Mouse (Mus musculus) midbrain, embryonic 13.5 days (tissue): ENCODE data around the gene Gm11639. TPM values are rescaled to one million over a fixed set of nuclear protein-coding genes. Genes with fewer than 3 reads are reported as not detected.

Experiments
- ATAC-seq: fragments of 200-750 bp; cut with Nextera tagmentation; 2 replicates; pipeline ENCODE4 v1.8.0; 2017; ENCODE audit warnings: mild to moderate bottlenecking, moderate TSS enrichment, moderate library complexity
- H3K27ac ChIP-seq: fragments of 300-500 bp; sonication (generic); 2 replicates; pipeline ENCODE4 v1.5.1; 2015; ENCODE audit warnings: inconsistent platforms, mild to moderate bottlenecking, moderate library complexity
- H3K27me3 ChIP-seq: fragments of 300-500 bp; sonication (generic); 2 replicates; pipeline ENCODE4 v1.6.1; 2015; ENCODE audit warnings: mild to moderate bottlenecking, inconsistent platforms
- H3K36me3 ChIP-seq: fragments of 300-500 bp; sonication (generic); 2 replicates; pipeline ENCODE4 v1.6.1; 2015; ENCODE audit warnings: mild to moderate bottlenecking, inconsistent platforms
- H3K4me1 ChIP-seq: fragments of 300-500 bp; sonication (generic); replicated peaks from 2 replicates; pipeline ENCODE4 v1.6.1; 2015; ENCODE audit warnings: inconsistent platforms
- H3K4me2 ChIP-seq: fragments of 300-500 bp; sonication (generic); replicated peaks from 2 replicates; pipeline ENCODE4 v1.6.1; 2015; ENCODE audit warnings: moderate library complexity, mild to moderate bottlenecking, inconsistent platforms
- H3K4me3 ChIP-seq: fragments of 300-500 bp; sonication (generic); replicated peaks from 2 replicates; pipeline ENCODE4 v1.5.1; 2015; ENCODE audit warnings: mild to moderate bottlenecking, inconsistent platforms
- H3K9ac ChIP-seq: fragments of 300-500 bp; sonication (generic); replicated peaks from 2 replicates; pipeline ENCODE4 v1.6.1; 2015; ENCODE audit warnings: mild to moderate bottlenecking, inconsistent platforms
- H3K9me3 ChIP-seq: fragments of 300-500 bp; sonication (generic); 2 replicates; pipeline ENCODE4 v1.6.1; 2016; ENCODE audit warnings: mild to moderate bottlenecking, inconsistent platforms
- WGBS: fragments of 180-500 bp; shearing (Covaris S2); methylation state at CpG from one replicate; pipeline ENCODE4 v1.1.7; 2015; 5-methylcytosine and 5-hydroxymethylcytosine counted together
- polyA plus RNA-seq: library from polyadenylated mRNA; unstranded; fragments of >200 nt; fragmentation: Nextera tagmentation; extraction: Ambion mirVana; gene quantifications from 2 replicates; pipeline ENCODE4 v1.2.1, GENCODE M21; 2015

The Gm11639 gene
- 0.01 TPM in 1 of 2 replicates, not detected in the other for polyA plus RNA-seq

GRCm38 (mm10) chr11:104685548-104685947, at the start of gene Gm11639:
Gene Gm11639, plus strand, starts transcription at chr11:104685707.
- WGBS = 30% methylated on average over 23 of the region's 23 CpGs

GRCm38 (mm10) chr11:104637010-104637409, 48.5 kb upstream of the Gm11639 start:
- H3K27ac ChIP-seq = no peak overlapping the region
- WGBS = 95% methylated on average over 14 of the region's 14 CpGs
- H3K27me3 ChIP-seq = no peaks in the 10 kb centered on the region
- no peak overlapping the region for H3K4me3 ChIP-seq
- no peak overlapping the region for H3K4me2 ChIP-seq
- no peaks in the 10 kb centered on the region for H3K36me3 ChIP-seq
- no peaks in the 10 kb centered on the region for H3K9me3 ChIP-seq
- peaks cover 3% of the 10 kb centered on the region; the same call in 1 of the 2 replicates for H3K4me1 ChIP-seq
- no peak for ATAC-seq
- no peak overlapping the region for H3K9ac ChIP-seq

More at GRCm38 (mm10) chr11:104685548-104685947, at the start of gene Gm11639:
- no peaks in the 10 kb centered on the region for H3K9me3 ChIP-seq
- H3K27ac ChIP-seq = no peak within 1 kb of the TSS
- H3K36me3 ChIP-seq = no peaks in the 10 kb centered on the region
- H3K4me2 ChIP-seq = peak within 1 kb of the TSS; percentile 34
- no peaks in the 10 kb centered on the region for H3K27me3 ChIP-seq
- no peak for ATAC-seq
- H3K4me1 ChIP-seq = no peaks in the 10 kb centered on the region
- no peak within 1 kb of the TSS for H3K9ac ChIP-seq
- no peak within 1 kb of the TSS for H3K4me3 ChIP-seq

DNA sequence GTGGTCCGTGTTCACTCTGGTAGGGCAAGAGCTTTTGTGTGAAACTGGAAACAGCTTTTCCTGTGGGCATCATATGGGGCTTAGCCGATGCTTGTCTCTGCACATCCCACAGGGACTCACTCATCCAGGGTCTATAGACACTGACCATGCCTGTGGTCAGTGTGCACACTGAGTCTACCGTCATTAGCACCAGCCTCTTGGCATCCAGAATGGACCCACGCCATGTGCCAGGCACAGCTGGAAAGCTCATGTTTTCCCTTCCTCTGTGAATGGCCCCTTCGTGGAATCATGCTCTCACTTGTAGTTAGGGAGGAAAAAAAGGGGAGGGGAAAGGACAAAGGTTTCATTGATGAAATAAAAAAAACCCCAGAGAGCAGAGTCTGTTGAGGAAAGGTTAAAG, 47.5 kb upstream of the Gm11639 start:
- Histone ChIP-seq H3K9me3 (no peaks in the 10 kb centered on the region), H3K27me3 (no peaks in the 10 kb centered on the region), H3K36me3 (no peaks in the 10 kb centered on the region), H3K9ac (no peak overlapping the region), H3K4me2 (no peak overlapping the region), H3K4me3 (no peak overlapping the region), H3K27ac (no peak overlapping the region), H3K4me1 (0 out of 2 replicates have a peak, but pooled peaks cover 3% of the 10 kb centered on the region)
- no peak for ATAC-seq
- WGBS = 61% methylated on average over 5 of the region's 5 CpGs

DNA sequence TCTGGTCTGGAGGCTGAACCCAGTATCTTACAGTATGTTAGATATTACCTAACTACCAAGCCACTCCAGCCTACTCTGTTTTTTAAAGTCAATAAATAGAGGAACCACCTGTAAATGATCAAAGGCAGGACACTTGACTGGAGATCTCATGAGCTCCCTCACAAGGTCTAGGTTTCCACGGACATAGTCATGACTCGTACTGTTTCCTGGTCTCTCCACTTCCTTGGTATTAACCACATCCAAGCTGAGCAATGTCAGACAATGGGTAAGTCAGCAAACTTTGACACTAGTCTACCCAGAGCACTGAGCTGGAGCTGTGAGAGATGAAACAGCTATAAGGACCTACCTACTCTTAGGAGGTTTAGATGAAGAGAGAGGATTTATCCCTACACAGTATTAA, 46.6 kb upstream of the Gm11639 start:
- Histone ChIP-seq H3K27ac (no peak overlapping the region), H3K4me2 (no peak overlapping the region), H3K36me3 (no peaks in the 10 kb centered on the region), H3K27me3 (no peaks in the 10 kb centered on the region), H3K9ac (no peak overlapping the region), H3K4me1 (0 out of 2 replicates have a peak, but pooled peaks cover 3% of the 10 kb centered on the region), H3K9me3 (no peaks in the 10 kb centered on the region), H3K4me3 (no peak overlapping the region)
- WGBS = 94% methylated on average over 2 of the region's 2 CpGs
- no peak for ATAC-seq

DNA sequence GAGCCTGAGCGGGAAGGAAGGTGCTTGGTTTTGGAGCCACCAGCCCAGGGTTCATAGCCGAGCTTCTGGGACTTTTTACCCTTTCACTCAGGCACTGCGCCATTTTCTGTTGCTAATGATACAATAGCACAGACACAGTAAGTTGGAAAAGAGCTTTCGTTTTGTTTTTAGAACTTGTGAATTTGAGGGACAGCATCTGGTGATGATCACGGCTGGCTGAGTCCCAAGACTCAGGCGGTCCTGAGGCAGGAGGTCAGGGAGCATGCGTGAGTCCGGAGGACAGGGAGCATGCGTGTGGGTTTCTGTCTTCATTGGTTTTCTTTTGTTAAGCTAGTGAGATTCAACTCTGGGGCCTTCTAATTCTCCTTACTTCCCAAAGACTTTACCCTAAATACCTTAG, 45.9 kb upstream of the Gm11639 start:
- no peak for ATAC-seq
- Histone ChIP-seq H3K9me3 (no peaks in the 10 kb centered on the region), H3K27ac (no peak overlapping the region), H3K4me1 (0 out of 2 replicates have a peak, but pooled peaks cover 3% of the 10 kb centered on the region), H3K4me2 (no peak overlapping the region), H3K9ac (no peak overlapping the region), H3K36me3 (no peaks in the 10 kb centered on the region), H3K4me3 (no peak overlapping the region), H3K27me3 (no peaks in the 10 kb centered on the region)
- 94% methylated on average over 9 of the region's 9 CpGs for WGBS

- H3K4me3 ChIP-seq = no peak overlapping the region
- ATAC-seq = no peak
- H3K4me1 ChIP-seq = 0 out of 2 replicates have a peak, but pooled peaks cover 3% of the 10 kb centered on the region
- H3K36me3 ChIP-seq = no peaks in the 10 kb centered on the region
- H3K4me2 ChIP-seq = no peak overlapping the region
- H3K9ac ChIP-seq = no peak overlapping the region
- H3K27me3 ChIP-seq = no peaks in the 10 kb centered on the region
- 87% methylated on average over 10 of the region's 10 CpGs for WGBS
- H3K9me3 ChIP-seq = no peaks in the 10 kb centered on the region
- no peak overlapping the region for H3K27ac ChIP-seq
These were observed 44.6 kb upstream of the Gm11639 start for GRCm38 (mm10) chr11:104640894-104641293.

GRCm38 (mm10) chr11:104643236-104643635, 42.3 kb upstream of the Gm11639 start:
- ATAC-seq = no peak
- Histone ChIP-seq H3K4me3 (no peak overlapping the region), H3K27me3 (no peaks in the 10 kb centered on the region), H3K9me3 (no peaks in the 10 kb centered on the region), H3K27ac (no peak overlapping the region), H3K4me1 (no peaks in the 10 kb centered on the region), H3K4me2 (no peak overlapping the region), H3K9ac (no peak overlapping the region), H3K36me3 (no peaks in the 10 kb centered on the region)
- 79% methylated on average over 4 of the region's 4 CpGs for WGBS

DNA sequence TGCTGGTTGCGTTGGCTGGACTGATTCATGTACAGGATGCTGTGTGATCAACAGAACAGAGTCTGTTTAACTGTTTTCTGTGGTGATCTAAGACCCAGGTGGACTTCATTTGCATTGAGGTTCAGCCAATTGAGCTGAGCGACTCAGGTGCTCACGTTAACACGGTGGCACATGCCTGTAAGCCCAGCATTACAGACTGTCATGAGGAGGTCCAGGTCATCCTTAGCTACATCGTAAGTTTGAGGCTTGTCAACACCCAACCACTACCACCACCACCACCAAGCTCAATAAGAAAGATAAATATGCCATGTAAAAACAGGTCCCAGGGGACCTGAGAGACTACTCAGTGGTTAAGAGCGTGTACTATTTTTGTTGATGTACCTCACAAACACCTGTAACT, 40.1 kb upstream of the Gm11639 start:
- no peaks in the 10 kb centered on the region for H3K4me1 ChIP-seq
- no peak overlapping the region for H3K9ac ChIP-seq
- H3K4me2 ChIP-seq = no peak overlapping the region
- 92% methylated on average over 6 of the region's 6 CpGs for WGBS
- no peaks in the 10 kb centered on the region for H3K27me3 ChIP-seq
- no peaks in the 10 kb centered on the region for H3K36me3 ChIP-seq
- H3K9me3 ChIP-seq = no peaks in the 10 kb centered on the region
- ATAC-seq = no peak
- no peak overlapping the region for H3K27ac ChIP-seq
- H3K4me3 ChIP-seq = no peak overlapping the region

DNA sequence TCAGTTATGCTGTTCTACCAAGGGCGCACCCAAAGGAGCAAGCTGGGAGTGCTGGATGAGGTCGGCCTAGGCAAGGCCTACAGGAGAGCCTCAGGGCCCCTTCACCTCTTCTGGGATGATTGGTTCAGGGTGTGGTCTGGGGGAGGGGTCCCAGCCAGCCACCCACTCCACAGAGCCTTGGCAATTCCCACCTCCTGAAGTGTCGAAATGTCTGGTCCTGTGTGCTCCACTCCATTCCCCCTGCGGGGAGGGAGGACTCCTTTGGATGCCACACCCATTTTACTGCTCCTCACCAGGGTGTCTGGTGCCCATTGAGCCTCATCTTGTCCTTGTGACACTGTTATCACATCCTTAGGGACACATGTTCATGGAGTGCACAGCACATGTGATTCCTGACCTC, 39.3 kb upstream of the Gm11639 start:
- H3K9ac ChIP-seq = no peak overlapping the region
- no peaks in the 10 kb centered on the region for H3K36me3 ChIP-seq
- no peak overlapping the region for H3K4me2 ChIP-seq
- H3K27ac ChIP-seq = no peak overlapping the region
- no peak overlapping the region for H3K4me3 ChIP-seq
- no peaks in the 10 kb centered on the region for H3K27me3 ChIP-seq
- H3K9me3 ChIP-seq = no peaks in the 10 kb centered on the region
- H3K4me1 ChIP-seq = no peaks in the 10 kb centered on the region
- no peak for ATAC-seq
- 89% methylated on average over 4 of the region's 4 CpGs for WGBS

GRCm38 (mm10) chr11:104646611-104647010, 38.9 kb upstream of the Gm11639 start:
- no peak overlapping the region for H3K4me2 ChIP-seq
- H3K36me3 ChIP-seq = no peaks in the 10 kb centered on the region
- ATAC-seq = no peak
- no peak overlapping the region for H3K9ac ChIP-seq
- H3K9me3 ChIP-seq = no peaks in the 10 kb centered on the region
- 87% methylated on average over 5 of the region's 5 CpGs for WGBS
- H3K27me3 ChIP-seq = no peaks in the 10 kb centered on the region
- no peaks in the 10 kb centered on the region for H3K4me1 ChIP-seq
- H3K27ac ChIP-seq = no peak overlapping the region
- H3K4me3 ChIP-seq = no peak overlapping the region

- Histone ChIP-seq H3K36me3 (no peaks in the 10 kb centered on the region), H3K4me3 (no peak overlapping the region), H3K9ac (no peak overlapping the region), H3K4me2 (no peak overlapping the region), H3K27me3 (no peaks in the 10 kb centered on the region), H3K4me1 (no peaks in the 10 kb centered on the region), H3K27ac (no peak overlapping the region), H3K9me3 (no peaks in the 10 kb centered on the region)
- WGBS = 63% methylated on average over 8 of the region's 8 CpGs
- no peak for ATAC-seq
These were observed 38.2 kb upstream of the Gm11639 start for GRCm38 (mm10) chr11:104647188-104647867.

DNA sequence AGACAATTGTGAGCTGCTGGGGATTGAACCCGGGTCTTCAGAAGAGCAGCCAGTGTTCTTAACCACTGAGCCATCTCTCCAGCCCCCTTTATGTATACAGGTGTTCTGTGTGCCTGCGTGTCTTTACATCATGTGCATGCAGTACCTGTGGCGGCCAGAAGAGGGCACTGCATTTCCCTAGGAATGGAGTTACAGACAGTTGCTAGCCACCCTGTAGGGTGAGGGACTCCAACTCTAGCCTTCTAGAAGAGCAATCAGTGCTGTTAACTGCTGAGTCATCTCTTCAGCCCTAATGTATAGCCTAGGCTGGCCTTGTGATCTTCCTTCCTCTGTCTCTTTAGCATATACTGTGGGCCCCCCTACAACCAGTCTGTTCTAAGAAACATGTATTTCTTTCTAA, 36.9 kb upstream of the Gm11639 start:
- Histone ChIP-seq H3K36me3 (no peaks in the 10 kb centered on the region), H3K9me3 (no peaks in the 10 kb centered on the region), H3K27me3 (no peaks in the 10 kb centered on the region), H3K4me3 (no peak overlapping the region), H3K9ac (no peak overlapping the region), H3K4me1 (no peaks in the 10 kb centered on the region), H3K27ac (no peak overlapping the region), H3K4me2 (no peak overlapping the region)
- 41% methylated on average over 3 of the region's 3 CpGs for WGBS
- ATAC-seq = no peak

DNA sequence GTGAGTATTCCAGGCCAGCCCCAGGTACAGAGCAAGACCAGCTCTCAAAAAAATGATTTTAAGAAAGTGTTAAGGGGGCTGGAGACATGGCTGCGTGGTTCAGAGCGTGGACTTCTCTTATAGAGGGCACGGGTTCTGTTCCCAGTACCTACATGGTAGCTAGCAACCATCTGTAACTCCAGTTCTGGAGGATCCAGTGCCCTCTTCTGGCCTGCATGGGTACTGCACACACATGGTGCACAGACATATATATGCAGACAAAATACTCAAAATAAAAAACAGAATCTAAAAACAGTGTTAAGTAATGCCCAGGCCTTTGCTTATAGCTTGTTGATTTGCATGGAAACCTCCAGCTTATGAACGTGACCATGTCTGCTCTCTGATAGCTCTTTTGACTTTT, 24.9 kb upstream of the Gm11639 start:
- Histone ChIP-seq H3K27ac (no peak overlapping the region), H3K36me3 (no peaks in the 10 kb centered on the region), H3K4me3 (no peak overlapping the region), H3K9me3 (no peaks in the 10 kb centered on the region), H3K27me3 (no peaks in the 10 kb centered on the region), H3K4me1 (no peaks in the 10 kb centered on the region), H3K9ac (no peak overlapping the region), H3K4me2 (no peak overlapping the region)
- 99% methylated on average over 4 of the region's 4 CpGs for WGBS
- no peak for ATAC-seq
